Mouse (Mus musculus): ENCODE results near the gene Gna11.

Gna11 gene

DNA sequence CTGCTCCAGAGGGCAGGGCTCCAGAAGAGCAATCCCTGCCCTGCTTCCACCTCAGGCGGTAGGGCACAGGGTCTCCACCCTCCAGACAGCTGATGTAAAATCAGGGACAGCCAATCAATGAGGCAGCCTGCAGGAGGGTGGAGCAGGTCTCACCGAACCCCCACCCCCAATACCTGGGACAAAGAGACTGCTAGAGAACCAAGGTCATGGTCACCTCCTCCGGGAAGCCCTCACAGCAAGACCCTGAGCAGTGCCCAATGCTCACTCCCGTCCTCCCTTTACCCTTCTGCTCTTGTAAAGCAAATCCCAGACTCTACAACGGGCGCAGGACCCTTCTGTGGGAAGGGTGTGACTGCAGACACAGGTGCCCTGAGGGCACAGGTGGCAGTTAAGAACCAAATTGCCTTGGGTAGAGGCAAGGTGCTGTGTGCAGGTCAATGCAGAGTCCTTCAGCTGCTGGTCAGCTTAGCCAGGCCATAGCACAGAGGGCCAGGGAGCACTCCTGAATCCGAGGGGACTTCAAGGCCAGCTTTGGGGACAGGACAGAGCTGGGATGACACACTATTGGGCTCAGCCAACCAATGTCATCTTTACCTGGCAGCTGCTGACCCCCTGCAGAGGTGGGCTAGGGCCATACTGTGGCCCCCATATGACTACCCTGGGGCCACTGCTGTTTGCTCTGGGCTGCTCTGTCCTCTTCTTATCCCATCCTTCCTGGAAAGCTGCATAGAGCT is 2.1 kb downstream of the Gna11 start:
- no peak for DNase-seq

DNA sequence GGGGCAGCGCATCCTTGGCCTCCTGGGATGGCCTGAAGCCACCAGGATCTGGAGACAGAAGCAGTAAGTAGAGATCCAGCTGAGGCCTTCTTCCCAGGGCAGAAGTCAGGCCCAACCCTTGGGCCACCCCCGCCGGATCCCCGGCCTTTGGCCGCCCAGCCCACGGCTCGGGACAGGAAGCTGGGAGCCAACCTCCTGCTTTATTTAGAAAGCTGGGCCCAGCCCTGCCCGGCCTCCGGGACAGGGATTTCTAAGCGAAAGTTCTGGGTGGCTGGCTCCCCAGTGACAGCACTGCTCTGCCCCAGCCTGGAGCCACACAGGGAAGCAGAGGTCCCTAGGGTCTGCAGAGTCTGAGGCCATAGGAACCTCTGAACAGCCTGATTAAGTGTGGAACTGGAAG is 3.2 kb downstream of the Gna11 start:
- peak; percentile 74 to 91 for DNase-seq

DNA sequence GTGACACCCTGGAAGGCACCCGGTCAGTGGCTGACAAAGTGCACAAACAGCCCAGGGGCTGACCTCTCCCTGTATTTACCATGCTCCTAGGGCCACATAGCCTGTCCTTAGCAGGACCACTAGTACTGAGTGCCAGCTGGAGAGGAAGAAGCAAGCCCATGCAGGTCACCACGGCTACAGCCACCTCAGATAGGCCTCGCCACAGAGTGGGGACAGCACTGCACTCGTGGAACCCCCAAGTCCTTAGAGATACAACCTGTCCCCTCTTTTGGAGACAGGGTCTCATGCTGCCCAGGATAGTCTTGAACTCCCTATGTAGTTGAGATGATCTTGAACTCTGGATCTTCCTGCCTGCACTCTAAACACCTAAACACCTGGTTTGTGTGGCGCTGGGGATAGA is 3.6 kb downstream of the Gna11 start:
- DNase-seq: no peak

DNA sequence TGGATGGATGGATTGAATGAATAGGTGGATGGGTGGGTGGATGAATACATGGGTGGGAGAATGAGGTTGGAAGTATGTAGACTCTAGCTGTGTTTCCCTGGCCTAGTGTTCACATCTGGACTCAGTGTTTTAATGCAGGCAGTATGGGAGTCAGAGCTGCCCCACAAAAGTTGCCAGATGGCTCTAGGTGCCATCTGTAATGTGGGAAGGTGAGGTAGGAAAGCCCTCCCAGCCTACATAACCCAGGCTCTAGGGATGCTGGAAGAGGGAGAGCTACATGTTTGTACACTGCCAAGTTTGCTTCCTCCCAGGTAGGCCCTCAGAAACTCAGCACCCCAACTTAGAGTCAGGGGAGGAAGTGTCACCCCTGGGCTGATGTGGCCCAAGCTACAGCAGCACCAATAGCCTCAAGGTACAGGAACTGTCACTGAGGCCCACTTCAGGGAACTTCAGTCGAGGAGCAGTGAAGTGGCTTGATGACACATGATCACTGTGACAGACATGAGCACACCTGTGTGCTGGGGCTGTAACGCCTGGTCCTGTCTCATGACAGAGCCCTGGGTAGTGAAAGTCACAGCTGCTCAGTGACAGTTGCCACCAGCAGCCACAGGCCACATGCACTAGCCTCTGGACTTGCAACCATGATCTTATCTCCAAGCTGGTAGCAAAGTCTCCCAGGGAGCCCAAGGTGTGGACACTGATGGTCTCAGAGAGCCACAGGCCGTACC is 6.5 kb downstream of the Gna11 start:
- DNase-seq: no peak

DNA sequence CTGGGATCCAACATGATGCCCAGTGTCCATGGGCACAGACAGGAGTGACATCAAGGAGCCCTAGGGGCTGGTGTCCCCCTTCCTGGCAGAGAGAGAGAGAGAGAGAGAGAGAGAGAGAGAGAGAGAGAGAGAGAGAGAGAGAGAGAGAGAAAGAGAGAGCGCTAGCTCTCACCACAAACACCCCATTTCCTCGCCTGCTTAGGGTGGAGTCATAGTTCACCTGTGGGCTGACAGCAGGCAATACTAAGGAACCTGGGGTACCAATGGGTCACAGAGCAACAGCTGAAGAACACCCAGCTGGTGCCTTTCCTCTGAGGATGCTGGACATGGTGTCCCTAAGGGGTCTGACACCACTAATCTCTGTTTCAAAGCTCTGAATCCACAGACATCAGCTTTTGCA is 7.6 kb downstream of the Gna11 start:
- no peak for DNase-seq

DNA sequence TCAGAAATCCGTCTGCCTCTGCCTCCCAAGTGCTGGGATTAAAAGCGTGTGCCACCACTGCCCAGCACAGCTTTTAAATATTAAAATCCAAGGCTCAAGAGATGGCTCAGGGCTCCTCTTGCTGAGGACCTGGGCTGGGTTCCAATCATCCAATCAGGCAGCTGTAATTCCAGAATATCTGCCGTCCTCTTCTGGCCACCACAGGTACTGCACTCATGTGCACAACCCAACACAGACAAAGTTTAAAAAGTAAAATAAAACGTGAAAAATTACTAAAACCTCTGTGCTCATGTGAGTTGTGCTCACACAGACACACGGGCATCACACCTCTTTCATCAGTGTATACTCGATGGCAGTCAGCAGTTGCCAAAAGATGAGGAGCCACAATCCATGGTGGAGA is 8.3 kb downstream of the Gna11 start:
- peak in 1 of 2 experiments; percentile 42 for DNase-seq

DNA sequence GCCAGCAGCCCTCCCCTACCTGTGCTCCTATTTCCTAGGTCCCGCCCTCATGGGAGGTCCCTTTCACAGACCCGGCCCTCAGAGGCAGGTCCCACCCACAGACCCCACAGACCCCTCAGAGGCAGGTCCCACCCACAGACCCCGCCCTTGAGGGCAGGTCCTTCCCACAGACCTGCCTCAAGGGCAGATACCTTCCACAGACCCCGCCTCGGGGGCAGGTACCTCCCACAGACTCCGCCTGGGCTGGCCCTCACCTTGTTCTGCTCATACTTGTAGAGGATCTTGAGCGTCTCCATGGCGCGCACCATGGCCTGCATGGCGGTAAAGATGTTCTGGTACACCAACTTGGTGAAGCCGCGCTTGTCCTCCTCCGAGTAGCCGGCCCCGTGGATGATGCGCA is 10.2 kb downstream of the Gna11 start:
- no peak for DNase-seq

DNA sequence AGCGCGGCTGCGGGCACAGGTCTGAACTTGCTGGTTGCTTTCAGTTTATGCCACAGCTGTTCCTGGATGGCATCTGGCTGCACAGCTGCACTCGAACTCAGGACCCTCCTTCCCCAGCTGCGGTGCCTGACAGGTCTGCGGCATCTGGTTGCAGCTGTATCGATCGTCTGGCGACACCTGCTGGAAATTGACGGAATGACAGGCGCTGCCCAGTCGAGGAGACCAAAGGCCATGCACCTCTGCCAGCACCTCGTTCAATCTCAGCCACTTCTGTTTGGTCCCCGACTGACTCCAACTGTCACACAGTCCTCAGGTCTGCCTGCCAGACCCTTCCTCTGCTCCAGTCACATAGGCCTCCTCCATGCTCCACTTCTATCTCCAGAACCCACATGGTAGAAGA is 18.2 kb downstream of the Gna11 start:
- DNase-seq: peak; percentile 85 to 91

DNA sequence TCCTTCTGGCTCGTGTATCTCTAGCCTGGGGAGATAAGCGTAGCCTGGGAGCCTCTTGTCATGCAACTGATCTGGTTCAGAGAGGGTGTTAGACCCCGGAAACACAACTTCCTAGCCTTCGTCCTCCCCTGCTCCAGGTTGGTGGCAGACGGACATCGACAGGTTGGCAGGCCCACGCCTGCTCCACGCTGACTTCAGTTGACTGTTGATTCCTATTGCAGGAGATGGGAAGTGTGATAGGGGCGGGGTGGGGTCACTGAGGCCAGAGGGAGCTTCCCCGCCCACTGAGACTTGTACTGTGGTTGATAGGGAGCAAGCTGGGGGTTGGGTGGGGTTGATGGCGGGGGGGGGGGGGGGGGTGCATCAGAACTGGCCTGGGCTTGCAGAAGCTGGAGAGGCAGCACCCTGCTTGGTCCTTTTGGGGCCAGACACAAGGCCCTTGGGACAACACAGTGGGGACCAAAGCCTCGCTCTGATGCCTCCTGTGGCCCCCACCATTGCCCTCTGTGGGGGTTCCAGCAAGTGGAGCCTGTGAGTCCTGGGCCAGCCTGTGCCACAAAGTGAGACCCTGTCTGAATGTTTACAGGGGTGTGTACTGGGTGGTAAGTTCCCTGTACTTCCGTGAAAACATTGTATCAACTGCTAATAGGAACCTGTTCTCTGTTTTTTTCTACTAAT is 19.8 kb downstream of the Gna11 start:
- DNase-seq: no peak

DNA sequence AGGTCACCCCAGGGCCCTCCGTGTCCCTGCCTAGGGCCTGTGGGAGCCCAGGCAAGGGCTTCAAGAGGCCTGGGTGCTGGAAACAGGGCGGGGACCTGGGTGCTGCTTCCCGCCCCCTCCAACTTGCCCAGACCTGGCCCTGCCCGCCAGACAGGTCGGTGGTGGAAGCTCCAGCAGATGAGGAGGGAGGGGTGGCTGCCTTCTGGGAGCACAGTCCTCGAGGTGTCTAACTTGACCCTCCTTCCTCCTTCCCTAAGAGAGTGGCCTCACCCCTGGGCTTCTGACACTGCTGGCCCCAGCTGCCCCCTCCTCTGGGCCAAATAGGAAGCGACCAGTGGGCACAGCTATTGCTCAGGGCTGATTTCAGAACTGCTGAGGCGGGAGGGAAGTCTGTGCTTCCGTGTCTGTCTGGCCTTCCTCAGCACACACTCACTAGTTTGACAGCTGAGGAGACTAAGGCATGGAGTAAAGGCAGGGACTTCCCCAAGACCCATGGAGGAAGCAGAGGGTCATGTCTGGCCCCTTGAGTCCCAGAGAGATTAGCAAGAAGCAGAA is 20.9 kb downstream of the Gna11 start, which contains the start of gene Gna15:
TSS of gene Gna15 (minus strand) at position 175 of the 555 bp plus-strand sequence.
- no peak for DNase-seq

DNA sequence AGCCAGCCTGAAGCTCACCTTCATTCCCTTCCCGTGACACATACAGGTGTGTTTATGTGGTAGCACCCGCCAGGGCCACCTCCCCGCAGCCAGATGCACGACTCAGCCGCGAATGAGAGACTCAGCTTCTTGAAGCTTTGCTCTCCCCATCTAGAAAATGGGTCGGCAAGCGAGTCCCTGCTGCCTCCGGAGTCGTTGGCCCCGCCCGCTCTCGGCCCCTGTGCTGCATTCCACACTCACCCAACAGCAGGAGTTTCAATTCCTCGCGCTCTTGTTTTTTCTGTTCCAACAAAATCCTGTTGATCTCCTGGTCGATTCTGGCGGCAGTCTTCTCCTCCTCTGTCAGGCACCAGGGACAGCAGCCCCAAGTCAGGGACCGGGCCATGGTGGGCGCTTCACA is 21.4 kb downstream of the Gna11 start:
- DNase-seq: no peak

DNA sequence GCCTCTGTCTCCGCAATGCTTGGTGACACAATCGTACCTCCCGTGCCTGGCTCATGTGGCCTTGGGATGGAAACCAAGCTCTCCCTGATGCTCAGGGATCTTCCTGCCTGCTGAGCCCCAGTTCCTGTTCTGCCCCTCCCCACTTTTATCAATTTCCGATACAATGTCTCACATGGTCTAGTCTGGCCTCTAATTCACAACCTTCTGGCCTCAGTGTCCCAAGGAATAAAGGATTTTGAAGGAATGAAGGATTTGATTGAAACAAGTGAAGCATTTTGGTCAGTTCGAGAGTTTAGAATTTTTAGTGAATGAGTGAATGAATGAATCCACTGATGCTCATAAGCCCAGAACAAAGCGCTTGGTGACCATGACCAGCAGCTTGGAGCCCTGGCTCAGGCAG is 21.8 kb downstream of the Gna11 start:
- no peak for DNase-seq

DNA sequence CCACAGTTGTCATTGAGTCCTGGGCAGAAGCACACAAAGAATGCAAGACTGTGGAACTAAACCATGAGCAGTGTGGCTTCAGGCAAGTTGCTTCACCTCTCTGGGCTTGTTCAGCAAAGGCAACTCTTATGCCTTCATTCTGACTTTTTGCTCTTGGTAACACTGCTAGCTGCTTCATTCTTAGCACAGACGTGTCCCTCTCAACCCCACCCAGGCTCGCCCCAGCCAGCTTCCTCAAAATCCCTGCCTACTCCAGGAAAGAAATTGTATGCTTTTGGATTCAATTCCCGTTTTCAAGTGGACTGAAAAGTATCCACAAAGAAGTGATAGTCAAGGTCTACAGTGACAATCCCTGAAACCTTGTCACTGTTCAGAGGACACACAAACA is 25.0 kb downstream of the Gna11 start:
- no peak for DNase-seq

DNA sequence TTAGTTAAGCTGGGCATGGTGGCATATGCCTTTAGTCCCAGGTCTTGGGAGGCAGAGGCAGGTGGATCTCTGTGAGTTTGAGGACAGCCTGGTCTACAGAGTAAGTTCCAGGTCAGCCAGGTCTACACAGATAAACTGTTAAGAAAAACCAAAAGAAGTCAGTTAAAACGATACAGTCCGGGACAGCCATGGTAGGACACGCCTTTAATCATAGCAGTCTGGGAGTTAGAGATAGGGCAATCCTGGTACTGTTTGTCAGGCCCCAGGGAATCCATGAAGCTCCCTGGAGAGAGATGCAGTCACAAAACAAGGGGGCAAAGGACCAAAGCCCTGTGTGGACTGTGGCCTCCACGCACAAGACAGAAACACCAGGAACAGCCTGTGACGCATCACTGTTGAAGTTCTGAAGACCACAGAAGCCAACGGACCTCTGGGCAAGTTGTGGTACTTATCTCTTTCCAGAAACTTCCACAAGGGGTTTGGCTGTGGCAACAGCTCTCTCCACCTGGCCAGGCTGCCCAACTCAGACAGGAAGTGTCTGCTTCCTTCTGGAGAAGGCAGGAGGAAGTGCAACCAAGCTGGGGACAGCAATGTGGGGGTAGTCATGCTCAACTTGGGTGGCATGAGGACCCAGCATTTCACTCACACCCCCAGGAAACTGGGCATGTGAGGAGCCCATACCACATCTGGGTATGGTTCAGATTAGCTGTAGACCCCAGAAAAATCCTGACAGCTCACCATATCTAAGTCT is 25.6 kb downstream of the Gna11 start:
- DNase-seq: no peak

DNA sequence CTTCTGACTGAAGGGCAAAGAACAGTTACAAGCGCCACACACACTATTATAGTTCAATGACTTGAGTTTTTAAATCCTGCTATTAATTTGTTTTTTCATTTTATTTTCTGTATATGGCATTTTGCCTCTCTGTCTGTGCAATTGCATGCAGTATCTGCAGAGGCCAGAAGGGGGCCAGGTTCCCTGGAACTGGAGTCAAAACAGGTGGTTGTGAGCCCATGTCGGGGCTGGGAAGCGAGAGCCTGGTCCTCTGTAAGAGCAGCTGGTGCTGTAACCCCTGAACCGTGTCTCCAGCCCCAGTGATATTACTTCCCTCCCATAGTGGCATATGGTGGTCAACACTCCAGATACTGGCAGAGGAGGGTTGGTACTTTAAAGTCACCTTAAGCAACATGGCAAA is 26.4 kb downstream of the Gna11 start:
- DNase-seq: peak; percentile 76 to 89

DNA sequence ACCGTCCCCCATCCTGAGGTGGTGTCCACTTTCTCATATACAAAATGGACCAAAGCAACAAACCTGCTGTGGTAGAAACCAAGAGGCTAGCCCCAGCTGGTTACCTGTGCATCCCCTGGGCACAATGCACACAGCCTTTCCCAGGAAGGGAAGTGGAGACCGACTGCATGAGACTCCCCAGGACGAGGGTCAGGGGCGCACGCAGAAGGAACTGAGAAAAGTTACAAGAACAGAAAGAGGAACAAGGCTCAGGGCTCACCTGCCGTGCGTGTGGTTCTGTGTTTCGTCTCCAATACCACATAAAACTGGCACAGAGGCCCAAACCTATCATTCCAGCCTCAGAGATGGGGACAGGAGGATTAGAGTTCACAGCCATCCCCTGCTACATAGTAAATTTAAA is 27.8 kb downstream of the Gna11 start:
- no peak for DNase-seq

DNA sequence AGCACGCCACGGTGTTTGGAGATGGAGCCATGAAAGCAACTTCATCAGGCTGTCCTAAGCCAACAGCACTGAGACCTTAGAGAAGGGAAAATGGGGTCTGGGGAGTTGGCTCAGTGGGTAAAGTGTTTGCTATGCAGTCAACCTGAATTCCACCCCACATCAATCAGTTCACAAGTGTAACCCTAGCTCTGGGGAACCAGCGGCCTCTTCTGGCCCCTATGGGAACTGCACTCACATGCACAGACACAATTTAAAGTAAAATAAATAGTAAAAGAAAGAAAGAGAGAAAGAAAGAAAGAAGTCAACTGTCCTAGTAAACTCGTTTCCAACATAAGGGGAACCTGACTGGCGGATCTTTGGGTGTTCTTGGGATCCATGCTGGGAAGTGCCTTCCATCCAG is 31.2 kb downstream of the Gna11 start:
- DNase-seq: no peak

DNA sequence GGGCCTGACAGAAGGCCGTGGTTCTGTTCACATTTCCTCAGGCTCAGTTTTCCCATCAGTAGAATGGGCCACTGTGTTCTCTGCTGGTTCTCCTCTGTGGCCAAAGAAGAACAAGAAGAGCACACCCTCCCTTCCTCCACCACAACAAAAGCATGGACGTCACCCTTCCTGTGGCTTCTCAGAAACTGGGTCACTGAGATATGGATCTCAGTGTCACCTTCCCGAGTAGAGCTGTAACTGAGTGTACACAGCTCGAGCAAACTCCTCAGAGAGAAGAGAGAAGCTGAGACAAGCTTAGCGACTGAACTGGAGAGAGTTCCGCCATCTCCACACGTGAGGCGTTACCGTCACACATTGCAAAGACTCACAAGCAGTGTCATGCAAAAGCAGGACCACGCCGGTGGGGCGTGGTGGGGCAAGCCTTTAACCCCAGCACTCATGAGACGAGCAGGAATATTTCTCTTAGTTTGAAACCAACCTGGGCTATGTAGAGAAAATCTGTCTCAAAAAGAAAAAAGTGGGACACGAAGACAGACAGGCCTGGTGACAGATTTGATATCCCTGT is 34.7 kb downstream of the Gna11 start:
- no peak for DNase-seq

DNA sequence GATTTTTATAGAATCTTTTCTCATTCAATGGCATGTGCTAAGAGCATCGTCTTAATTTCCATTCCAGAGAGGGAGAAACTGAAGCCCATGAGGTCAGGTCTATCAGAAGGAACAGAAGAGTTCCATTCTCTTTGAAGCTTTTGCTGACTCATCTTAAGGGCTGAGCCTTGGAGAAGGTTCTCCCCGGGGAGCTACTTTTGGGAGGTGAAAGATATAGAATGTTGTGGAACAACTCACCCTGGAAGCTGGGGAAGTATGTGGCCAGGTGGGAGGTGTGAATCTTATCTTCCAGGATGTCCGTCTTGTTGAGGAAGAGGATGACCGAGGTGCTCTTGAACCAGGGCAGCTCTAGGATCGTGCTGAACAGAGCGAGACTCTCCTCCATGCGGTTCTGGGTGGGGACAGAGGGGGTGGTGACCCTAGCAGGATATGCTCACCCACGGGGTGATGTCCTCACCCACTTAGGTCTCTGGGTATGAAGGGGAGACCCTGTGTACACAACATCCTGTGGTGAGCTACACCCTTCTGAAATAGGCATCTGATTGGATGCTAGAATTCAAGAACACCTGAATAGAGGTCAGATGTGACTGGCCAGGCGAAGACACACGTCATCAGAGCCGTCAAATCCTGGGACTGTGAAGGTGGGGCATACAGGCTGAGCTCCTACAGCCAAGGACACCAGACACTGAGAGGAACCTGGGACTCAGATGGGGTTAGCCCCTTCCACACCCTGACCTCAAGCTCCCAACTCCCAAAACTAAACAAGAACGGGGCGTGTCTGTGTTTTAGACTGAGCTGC is 37.1 kb downstream of the Gna11 start:
- no peak for DNase-seq

DNA sequence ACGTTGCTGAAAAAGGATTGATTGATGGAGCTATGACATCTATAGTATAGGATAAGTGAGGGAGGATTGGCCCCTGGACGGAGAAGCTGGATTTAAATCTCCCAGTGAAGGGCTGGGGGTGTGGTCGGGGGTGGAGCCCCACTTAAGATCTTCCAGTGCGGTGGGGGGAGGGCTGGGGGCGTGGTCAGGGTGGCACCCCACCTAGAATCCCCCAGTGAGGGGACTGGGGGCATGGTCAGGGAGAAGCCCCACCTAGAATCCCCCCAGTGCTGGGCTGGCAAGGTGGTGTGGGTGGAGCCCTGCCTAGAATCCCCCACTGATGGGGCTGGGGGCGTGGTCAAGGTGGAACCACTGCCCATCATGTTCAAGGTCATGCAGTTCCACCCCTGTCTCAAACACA is 37.9 kb downstream of the Gna11 start:
- DNase-seq: no peak

DNA sequence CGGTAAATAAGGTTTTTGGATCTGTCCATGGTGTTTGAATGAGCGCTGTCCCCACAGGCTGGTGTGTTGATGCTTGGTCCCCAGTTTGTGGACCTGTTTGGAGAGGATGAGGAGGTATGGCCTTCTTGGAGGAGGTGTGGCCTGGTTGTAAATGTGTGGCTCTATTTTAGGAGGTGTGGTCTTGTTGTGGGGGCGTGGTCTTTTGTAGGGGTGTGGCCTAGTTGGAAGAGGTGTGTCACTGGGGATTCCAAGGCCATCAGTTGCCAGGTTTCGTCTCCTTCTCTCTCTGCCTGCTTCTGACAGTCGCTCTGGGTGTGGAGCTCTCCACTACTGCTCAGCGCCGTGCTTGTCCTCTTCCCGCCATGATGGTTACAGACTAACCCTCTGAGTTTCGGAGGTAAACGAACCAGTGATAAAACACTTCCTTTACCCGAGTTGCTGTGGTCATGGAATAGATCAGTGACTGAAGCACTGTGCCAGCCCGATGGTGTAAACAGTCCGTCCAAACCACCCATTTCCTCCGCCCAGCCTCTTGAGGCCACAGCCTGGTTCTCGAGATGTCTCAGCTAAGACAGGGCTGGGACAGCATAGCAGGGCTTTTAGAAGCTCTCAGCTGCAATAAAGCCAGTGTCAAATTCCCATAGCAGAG is 39.9 kb downstream of the Gna11 start:
- no peak for DNase-seq
